Mouse (Mus musculus): ENCODE results near the gene 9330161L09Rik. TPM values are rescaled to one million over a fixed set of nuclear protein-coding genes. Genes with fewer than 3 reads are reported as not detected.

The 9330161L09Rik gene
- polyA plus RNA-seq, 1 experiment from 2014 or later, result 0.76 TPM

- WGBS, result 71% methylated on average over 5 of the region's 5 CpGs
These were observed 31.5 kb downstream of the 9330161L09Rik start for GRCm38 (mm10) chr12:103376124-103376523.

GRCm38 (mm10) chr12:103373530-103374236 is 33.9 kb downstream of the 9330161L09Rik start:
- Histone ChIP-seq H3K9me3 (replicated peaks) (no peaks in the 10 kb centered on the region), H3K36me3 (no peaks in the 10 kb centered on the region), H3K4me1 (no peaks in the 10 kb centered on the region), H3K27ac (no peak overlapping the region), H3K27me3 (ENCODE audit: low read depth, poor library complexity, severe bottlenecking) (0 out of 2 replicates have a peak, but pooled peaks cover 3% of the 10 kb centered on the region), H3K4me3 (no peak overlapping the region)
- no peak for DNase-seq (ENCODE audit: low spot score)
- WGBS, result 81% methylated on average over 8 of the region's 8 CpGs

More at GRCm38 (mm10) chr12:103376124-103376523, 31.5 kb downstream of the 9330161L09Rik start:
- H3K27me3 ChIP-seq (ENCODE audit: low read depth, poor library complexity, severe bottlenecking), result no peaks in the 10 kb centered on the region
- H3K4me3 ChIP-seq, result no peak overlapping the region
- H3K9me3 ChIP-seq (replicated peaks), result no peaks in the 10 kb centered on the region
- H3K27ac ChIP-seq, result no peak overlapping the region
- no peak for DNase-seq (ENCODE audit: low spot score)
- no peaks in the 10 kb centered on the region for H3K36me3 ChIP-seq
- H3K4me1 ChIP-seq, result no peaks in the 10 kb centered on the region

GRCm38 (mm10) chr12:103371711-103372110 is 35.9 kb downstream of the 9330161L09Rik start:
- WGBS, result 34% methylated on average over 6 of the region's 6 CpGs
- no peak overlapping the region for H3K27ac ChIP-seq
- DNase-seq (ENCODE audit: low spot score), result peak; percentile 66
- no peaks in the 10 kb centered on the region for H3K9me3 ChIP-seq (replicated peaks)
- no peak overlapping the region for H3K4me3 ChIP-seq
- H3K4me1 ChIP-seq, result peaks cover 8% of the 10 kb centered on the region
- H3K27me3 ChIP-seq (ENCODE audit: low read depth, poor library complexity, severe bottlenecking), result peaks cover 10% of the 10 kb centered on the region; the same call in 1 of the 2 replicates
- no peaks in the 10 kb centered on the region for H3K36me3 ChIP-seq

DNA sequence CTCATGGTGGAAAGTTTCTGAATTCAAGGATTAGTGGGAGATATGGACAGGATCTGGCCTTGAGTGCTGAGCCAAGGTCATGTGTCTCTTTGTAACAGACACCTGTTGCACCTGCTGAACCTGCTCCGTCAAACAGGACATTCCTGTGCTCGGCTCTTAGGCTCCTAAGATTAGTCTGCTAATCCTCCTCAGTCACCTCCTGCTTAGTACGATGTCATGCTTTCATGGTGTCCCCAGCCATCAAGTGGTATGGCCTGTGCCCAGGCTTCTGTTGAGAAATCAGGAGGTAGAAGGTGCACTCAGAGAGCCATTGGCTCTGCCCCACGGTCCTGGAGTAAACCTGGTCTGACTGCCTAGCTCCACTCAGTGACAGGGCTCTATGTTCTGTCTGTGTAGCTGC is 36.8 kb downstream of the 9330161L09Rik start:
- Histone ChIP-seq H3K9me3 (replicated peaks) (no peaks in the 10 kb centered on the region), H3K4me1 (peaks cover 8% of the 10 kb centered on the region), H3K36me3 (no peaks in the 10 kb centered on the region), H3K4me3 (no peak overlapping the region), H3K27me3 (ENCODE audit: low read depth, poor library complexity, severe bottlenecking) (peaks cover 10% of the 10 kb centered on the region; the same call in 1 of the 2 replicates), H3K27ac (no peak overlapping the region)
- no peak for DNase-seq (ENCODE audit: low spot score)
- WGBS, result 84% methylated on average over 4 of the region's 4 CpGs

DNA sequence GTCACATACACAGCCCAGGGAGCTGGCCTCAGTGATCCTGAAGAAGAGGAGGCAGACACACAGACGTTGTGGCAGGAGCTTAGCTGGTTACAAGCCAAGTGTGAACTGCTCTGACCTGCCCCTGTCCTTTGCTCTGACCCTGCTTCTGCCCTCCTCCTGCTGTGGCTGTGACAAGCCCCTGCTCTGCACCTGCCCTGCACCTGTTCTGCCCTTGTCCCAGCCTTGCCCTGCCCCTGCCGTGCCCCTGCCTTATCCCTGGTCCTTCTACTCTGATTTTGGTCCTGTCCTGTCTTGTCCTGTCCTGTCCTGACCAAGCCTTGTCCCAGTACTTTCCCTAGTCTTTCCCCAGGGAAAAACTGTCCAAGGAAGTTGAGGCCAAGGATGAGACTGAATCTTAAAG is 38.8 kb downstream of the 9330161L09Rik start:
- no peak overlapping the region for H3K4me3 ChIP-seq
- H3K27ac ChIP-seq, result no peak overlapping the region
- 56% methylated on average over 2 of the region's 2 CpGs for WGBS
- H3K9me3 ChIP-seq (replicated peaks), result no peaks in the 10 kb centered on the region
- no peak for DNase-seq (ENCODE audit: low spot score)
- no peaks in the 10 kb centered on the region for H3K36me3 ChIP-seq
- H3K4me1 ChIP-seq, result peaks cover 8% of the 10 kb centered on the region
- H3K27me3 ChIP-seq (ENCODE audit: low read depth, poor library complexity, severe bottlenecking), result peaks cover 10% of the 10 kb centered on the region; the same call in 1 of the 2 replicates

GRCm38 (mm10) chr12:103368326-103368669 is 39.3 kb downstream of the 9330161L09Rik start:
- 0 out of 2 replicates have a peak overlapping the region, but pooled peaks have one; percentile 7 for H3K27ac ChIP-seq
- peaks cover 8% of the 10 kb centered on the region for H3K4me1 ChIP-seq
- no peak overlapping the region for H3K4me3 ChIP-seq
- 77% methylated on average over 7 of the region's 7 CpGs for WGBS
- no peak for DNase-seq (ENCODE audit: low spot score)
- no peaks in the 10 kb centered on the region for H3K36me3 ChIP-seq
- peaks cover 10% of the 10 kb centered on the region; the same call in 1 of the 2 replicates for H3K27me3 ChIP-seq (ENCODE audit: low read depth, poor library complexity, severe bottlenecking)
- no peaks in the 10 kb centered on the region for H3K9me3 ChIP-seq (replicated peaks)

DNA sequence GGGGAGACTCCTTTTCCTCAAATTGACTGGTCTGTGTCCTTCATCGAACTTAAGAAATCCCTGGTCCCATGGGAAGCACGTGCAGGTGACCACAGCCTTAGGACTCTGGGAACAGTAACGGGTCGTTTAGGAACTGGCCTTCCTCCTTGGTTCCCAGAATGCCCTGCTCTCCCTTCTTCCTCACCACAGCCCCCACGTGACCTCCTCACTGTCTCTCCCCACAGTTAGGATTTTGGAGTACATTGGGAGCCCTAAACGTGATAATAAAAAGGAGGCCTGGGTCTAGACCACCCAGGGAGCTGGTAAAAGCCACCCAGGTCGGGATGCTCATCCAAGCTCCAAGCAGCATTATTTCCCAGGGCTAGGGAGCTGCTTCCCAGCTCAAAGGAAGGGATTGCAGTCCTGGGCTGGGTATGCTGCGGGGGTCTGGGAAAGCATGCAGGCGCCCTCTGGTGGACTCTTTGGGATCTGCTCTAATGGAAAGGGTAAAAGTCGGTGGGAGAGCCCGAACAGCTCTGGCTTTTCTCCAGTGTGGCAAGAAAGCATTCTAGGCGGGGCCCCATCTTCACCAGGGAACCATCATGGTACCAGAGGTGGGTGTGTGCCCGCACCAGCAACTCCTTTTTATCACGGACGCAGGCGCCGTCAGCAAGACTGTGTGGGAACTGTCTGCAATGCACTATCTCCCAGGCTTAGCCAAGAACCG is 39.8 kb downstream of the 9330161L09Rik start:
- Histone ChIP-seq H3K27ac (peak overlapping the region; percentile 7; the same call in 1 of the 2 replicates), H3K4me1 (peaks cover 8% of the 10 kb centered on the region), H3K36me3 (no peaks in the 10 kb centered on the region), H3K9me3 (replicated peaks) (no peaks in the 10 kb centered on the region), H3K27me3 (ENCODE audit: low read depth, poor library complexity, severe bottlenecking) (peaks cover 10% of the 10 kb centered on the region; the same call in 1 of the 2 replicates), H3K4me3 (no peak overlapping the region)
- WGBS, result 17% methylated on average over 18 of the region's 18 CpGs
- peak; percentile 90 for DNase-seq (ENCODE audit: low spot score)

GRCm38 (mm10) chr12:103367171-103367570 is 40.4 kb downstream of the 9330161L09Rik start:
- 90% methylated on average over 2 of the region's 2 CpGs for WGBS
- no peaks in the 10 kb centered on the region for H3K36me3 ChIP-seq
- no peak overlapping the region for H3K27ac ChIP-seq
- DNase-seq (ENCODE audit: low spot score), result no peak
- H3K4me1 ChIP-seq, result peaks cover 8% of the 10 kb centered on the region
- no peak overlapping the region for H3K4me3 ChIP-seq
- peaks cover 10% of the 10 kb centered on the region; the same call in 1 of the 2 replicates for H3K27me3 ChIP-seq (ENCODE audit: low read depth, poor library complexity, severe bottlenecking)
- no peaks in the 10 kb centered on the region for H3K9me3 ChIP-seq (replicated peaks)

DNA sequence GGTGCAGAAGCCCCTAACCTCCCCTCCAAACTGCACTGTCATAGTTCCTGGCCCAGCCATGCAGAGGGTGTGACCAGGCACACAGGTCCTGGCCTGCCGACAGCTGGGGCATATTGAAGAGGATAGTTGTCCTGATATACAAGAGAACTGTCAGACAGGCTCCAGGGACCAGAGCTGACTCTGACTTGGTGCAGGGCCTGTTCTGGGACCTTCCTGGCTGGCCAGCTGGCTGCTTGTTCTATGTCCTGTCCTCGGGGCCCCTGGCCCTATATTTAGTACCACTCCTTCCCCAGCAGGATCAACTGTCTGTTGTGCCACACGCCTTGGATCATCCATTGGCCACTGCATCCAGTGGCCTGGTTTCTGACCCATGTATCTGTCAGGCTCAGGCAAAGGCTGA is 45.3 kb downstream of the 9330161L09Rik start:
- H3K4me1 ChIP-seq, result no peaks in the 10 kb centered on the region
- H3K4me3 ChIP-seq, result no peak overlapping the region
- H3K27ac ChIP-seq, result no peak overlapping the region
- H3K27me3 ChIP-seq (ENCODE audit: low read depth, poor library complexity, severe bottlenecking), result no peaks in the 10 kb centered on the region
- H3K9me3 ChIP-seq (replicated peaks), result no peaks in the 10 kb centered on the region
- 76% methylated on average over 3 of the region's 3 CpGs for WGBS
- H3K36me3 ChIP-seq, result no peaks in the 10 kb centered on the region
- no peak for DNase-seq (ENCODE audit: low spot score)

DNA sequence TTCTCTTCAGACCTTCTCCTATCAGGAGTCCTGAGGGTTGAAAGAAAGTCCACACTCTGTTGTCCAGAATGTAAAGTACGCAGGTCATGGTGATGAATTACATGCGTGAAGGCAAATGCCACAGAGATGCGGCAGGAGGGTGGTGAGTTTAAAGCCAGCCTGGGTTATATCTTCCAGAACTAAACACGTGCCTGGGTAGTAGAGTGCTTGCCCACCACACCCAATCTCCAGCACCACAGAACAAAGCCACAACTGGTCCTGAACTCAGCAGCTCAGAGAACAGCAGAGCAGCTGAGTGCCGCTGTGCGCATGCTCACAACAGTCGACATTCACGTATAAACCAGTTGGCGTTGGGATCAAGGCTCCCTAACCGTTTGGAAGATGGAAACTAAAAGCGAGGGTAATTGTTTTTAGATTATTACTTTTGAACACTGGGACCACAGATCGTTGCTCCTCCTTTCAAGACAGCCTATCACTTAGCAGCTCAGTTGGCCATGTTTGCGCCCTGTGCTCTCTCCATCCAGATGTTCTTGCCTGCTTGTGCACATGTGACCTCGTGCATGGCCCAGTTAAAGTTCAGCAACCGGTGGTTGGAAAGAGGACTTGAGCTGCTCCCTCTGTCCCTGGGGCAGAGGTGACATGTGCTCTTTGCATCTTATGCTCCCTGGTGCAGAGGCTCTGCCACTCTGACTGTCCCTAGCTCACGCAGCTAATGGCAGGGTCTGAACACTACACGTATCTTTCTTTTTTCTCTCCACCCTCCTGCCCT is 45.9 kb downstream of the 9330161L09Rik start:
- DNase-seq (ENCODE audit: low spot score), result no peak
- Histone ChIP-seq H3K36me3 (no peaks in the 10 kb centered on the region), H3K9me3 (replicated peaks) (no peaks in the 10 kb centered on the region), H3K4me3 (no peak overlapping the region), H3K27ac (no peak overlapping the region), H3K4me1 (no peaks in the 10 kb centered on the region), H3K27me3 (ENCODE audit: low read depth, poor library complexity, severe bottlenecking) (no peaks in the 10 kb centered on the region)
- 89% methylated on average over 17 of the region's 17 CpGs for WGBS

DNA sequence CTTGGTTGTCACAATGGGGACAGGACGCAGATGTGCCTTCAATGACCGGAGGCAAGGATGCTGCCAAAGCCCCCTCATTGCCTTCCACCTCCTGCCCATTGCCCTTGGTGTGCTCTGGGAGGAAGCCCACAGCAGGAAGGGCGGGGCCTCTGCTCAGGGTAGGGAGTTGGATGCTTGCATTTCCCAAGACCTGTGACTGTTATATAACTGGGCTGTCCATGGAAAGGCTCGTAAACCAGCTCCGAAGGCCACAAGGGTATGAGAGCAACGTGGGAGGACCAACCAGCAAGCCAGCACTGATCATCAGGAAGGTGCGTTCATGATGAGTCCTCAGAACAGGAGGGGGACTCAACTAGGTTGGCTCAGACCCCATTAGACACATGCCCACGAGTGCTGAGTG is 46.8 kb downstream of the 9330161L09Rik start:
- no peak overlapping the region for H3K4me3 ChIP-seq
- H3K27ac ChIP-seq, result no peak overlapping the region
- H3K36me3 ChIP-seq, result no peaks in the 10 kb centered on the region
- H3K9me3 ChIP-seq (replicated peaks), result no peaks in the 10 kb centered on the region
- H3K27me3 ChIP-seq (ENCODE audit: low read depth, poor library complexity, severe bottlenecking), result no peaks in the 10 kb centered on the region
- H3K4me1 ChIP-seq, result no peaks in the 10 kb centered on the region
- 85% methylated on average over 8 of the region's 8 CpGs for WGBS
- DNase-seq (ENCODE audit: low spot score), result no peak

DNA sequence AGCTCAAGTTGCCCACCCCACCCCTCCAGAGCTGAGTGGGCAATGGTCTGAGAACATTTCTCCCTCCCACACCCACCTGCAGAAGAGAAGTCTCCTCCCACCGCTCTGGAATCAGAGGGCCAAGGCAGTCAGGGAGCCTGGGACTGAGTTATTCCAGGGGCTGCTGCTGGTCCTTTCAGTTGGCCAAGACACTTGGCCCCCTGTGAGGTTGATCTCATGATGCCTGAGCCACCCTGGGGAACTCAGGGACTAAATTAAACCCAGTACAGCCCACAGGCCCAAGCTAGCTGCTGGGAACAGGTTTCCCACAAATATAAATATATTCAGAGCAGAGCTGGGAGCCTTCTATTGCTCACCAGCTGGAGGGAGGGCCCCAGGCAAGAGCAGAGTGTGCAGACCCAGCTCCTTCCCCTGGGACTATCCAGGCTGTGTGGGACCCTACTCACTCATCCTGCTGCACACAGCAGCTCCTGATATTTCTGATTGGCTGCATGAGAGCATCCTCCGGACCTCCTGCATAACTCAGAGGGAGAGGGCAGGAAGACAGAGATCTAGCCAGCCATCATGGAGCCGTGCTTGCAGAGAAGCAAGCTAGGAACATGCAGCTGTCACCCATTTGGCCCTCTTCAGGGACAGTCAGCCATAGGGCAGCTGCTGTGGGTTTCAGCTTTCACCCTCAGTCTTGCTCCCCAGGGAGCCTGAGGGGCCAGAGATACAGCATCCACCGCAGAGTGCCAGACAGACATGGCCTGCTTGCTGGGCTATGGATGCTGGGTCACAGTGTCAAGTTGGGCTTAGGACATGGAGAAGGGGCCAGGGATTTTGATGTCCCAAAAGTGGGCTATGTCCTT is 48.4 kb downstream of the 9330161L09Rik start:
- no peak overlapping the region for H3K27ac ChIP-seq
- DNase-seq (ENCODE audit: low spot score), result no peak
- H3K4me3 ChIP-seq, result no peak overlapping the region
- no peaks in the 10 kb centered on the region for H3K4me1 ChIP-seq
- no peaks in the 10 kb centered on the region for H3K9me3 ChIP-seq (replicated peaks)
- 55% methylated on average over 4 of the region's 4 CpGs for WGBS
- no peaks in the 10 kb centered on the region for H3K27me3 ChIP-seq (ENCODE audit: low read depth, poor library complexity, severe bottlenecking)
- H3K36me3 ChIP-seq, result no peaks in the 10 kb centered on the region

Data from limb, embryonic 10.5 days (tissue).